Mouse (Mus musculus) frontal cortex, adult 2 months (tissue): ENCODE data around the gene Vmn1r180. TPM values are rescaled to one million over a fixed set of nuclear protein-coding genes. Genes with fewer than 3 reads are reported as not detected.
"Not testable (repeated sequence)": the region's sequence is repeated elsewhere in the genome, so short reads cannot be mapped to it uniquely, and the experiment has no call there.

ENCODE experiments used
- DNase-seq, 2 experiments: peaks; one replicate each; pipeline ENCODE4 v3.0.0; 2022; ENCODE audit warnings: low spot score in 1 of 2; ENCODE audit errors: extremely low spot score in 1 of 2
- polyA plus RNA-seq: library from polyadenylated mRNA; depleted of rRNA; stranded (reverse); fragments of >200 nt; gene quantifications from 2 replicates; pipeline ENCODE4 v1.2.3, GENCODE M21; 2012; rRNA removed

Vmn1r180 gene
- polyA plus RNA-seq: not detected in 2 replicates

DNA sequence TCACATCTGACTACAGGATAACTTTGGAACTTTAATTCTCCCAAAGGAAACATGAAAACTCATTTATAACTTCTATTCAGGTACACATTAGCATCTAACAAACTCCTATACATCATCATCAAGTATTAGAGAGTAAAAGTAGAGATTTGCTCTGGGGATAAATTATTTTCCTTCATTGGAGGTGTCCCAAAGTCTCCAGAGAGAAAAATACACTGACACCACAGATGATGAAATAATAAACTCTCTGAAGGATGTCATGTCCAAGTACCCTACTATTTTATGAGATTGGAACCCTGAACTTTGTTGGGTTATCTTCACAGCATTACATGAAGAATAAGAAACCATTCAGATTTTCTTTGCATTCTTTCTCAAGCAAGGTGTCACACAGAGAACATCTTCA, at the start of gene Vmn1r180:
Gene Vmn1r180, plus strand, starts transcription at position 301 of the 400 bp plus-strand sequence.
- DNase-seq: no peak

DNA sequence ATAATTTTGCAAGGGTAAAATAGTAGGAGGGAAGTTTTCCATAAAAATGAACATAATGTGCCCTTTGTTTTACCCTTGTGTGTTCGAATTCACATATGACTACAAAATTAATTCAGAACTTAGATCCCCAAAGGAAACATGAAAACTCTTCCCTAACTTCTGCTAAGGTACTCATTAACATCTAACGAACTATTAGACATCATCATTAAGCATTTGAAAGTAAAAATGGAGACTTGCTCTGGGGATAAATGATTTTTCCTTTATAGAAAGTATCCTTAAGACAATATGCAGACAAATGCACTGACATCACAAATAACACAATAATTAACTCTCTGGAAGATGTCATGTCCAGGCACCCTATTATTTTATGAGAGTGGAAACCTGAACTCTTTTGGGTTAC, 23.8 kb upstream of the Vmn1r180 start, which contains the start of gene Vmn1r179:
Gene Vmn1r179, plus strand, starts transcription at position 301 of the 400 bp plus-strand sequence.
- DNase-seq: no peak

DNA sequence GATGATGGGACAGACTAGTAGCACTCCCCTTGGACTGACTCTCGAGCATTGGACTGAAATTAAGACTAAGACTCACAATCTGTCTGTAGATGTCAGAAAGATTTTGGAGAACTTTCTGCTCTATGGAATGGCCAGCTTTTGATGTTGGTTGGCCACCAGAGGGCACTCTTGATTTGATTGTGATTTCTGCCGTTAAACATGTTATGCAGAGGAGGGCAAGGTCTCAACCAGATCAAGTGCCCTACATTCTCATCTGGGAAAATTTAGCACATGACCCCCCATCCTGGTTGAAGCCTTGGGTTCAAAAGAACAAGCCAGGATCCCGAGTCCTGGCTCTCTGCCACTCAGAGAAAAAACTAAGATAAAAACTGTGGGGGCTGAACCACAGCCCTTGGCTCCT, 17.6 kb downstream of the Vmn1r180 start:
- DNase-seq: peak in 1 of 2 experiments; percentile 23

DNA sequence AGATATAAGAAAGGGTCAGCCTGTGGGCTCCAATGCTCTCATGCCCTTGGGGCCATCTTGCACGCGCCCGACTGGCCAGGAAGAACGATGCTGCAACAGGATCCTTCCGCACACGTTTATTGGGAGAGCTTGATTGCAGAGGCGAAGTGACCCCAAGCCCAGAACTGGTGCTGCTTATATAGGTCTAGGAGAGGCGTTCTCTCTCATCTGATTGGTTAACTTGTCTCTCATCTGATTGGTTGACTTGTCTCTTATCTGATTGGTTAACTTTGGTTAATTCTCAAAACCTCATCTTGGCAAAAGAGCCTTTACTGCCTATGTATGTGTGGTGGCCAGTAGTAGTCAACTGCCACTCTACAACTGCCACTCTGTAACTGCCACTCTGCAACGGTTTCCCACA, 23.9 kb downstream of the Vmn1r180 start, which contains the start of gene Vmn1r181:
Gene Vmn1r181, plus strand, starts transcription at position 301 of the 400 bp plus-strand sequence.
- not testable (repeated sequence) for DNase-seq

DNA sequence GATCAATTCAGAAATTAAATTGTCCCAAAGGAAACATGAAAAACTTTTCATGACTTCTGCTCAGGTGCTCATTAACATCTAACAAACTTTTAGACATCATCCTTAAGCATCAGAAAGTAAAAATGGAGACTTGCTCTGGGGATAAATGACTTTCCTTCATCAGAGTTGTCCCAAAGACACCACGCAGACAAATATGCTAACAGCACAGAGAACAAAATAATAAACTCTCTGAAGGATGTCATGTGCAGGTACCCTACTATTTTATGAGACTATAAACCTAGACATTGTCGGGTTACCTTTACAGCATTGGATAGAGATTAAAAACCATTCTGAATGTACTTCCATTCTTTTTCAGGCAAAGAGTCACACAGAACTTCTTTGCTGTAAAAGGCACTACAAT, 51.0 kb downstream of the Vmn1r180 start, which contains the start of gene V1rd19:
Gene V1rd19, plus strand, starts transcription at position 301 of the 400 bp plus-strand sequence.
- no peak for DNase-seq

Other genes with a start within 250 kb of the Vmn1r180 start
- not detected in 2 replicates for gene Vmn1r173, start 249.9 kb upstream of the Vmn1r180 start, polyA plus RNA-seq
- not detected in 2 replicates for gene Vmn1r174, start 198.4 kb upstream of the Vmn1r180 start, polyA plus RNA-seq
- gene Vmn1r175, start 140.0 kb upstream of the Vmn1r180 start, polyA plus RNA-seq: not detected in 2 replicates
- gene Vmn1r176, start 113.3 kb upstream of the Vmn1r180 start, polyA plus RNA-seq: not detected in 2 replicates
- gene Vmn1r177, start 84.2 kb upstream of the Vmn1r180 start, polyA plus RNA-seq: not detected in 2 replicates
- gene Vmn1r178, start 58.6 kb upstream of the Vmn1r180 start, polyA plus RNA-seq: not detected in 2 replicates
- gene Vmn1r179, start 23.7 kb upstream of the Vmn1r180 start, polyA plus RNA-seq: not detected in 2 replicates
- not detected in 2 replicates for gene Vmn1r181, start 24.0 kb downstream of the Vmn1r180 start, polyA plus RNA-seq
- not detected in 2 replicates for gene V1rd19, start 51.1 kb downstream of the Vmn1r180 start, polyA plus RNA-seq
- not detected in 2 replicates for gene Vmn1r183, start 102.6 kb downstream of the Vmn1r180 start, polyA plus RNA-seq
- 33.3 and 35.1 TPM in 2 replicates for gene Zfp180, start 131.3 kb downstream of the Vmn1r180 start, polyA plus RNA-seq
- gene Zfp112, start 161.7 kb downstream of the Vmn1r180 start, polyA plus RNA-seq: 8.2 and 9.4 TPM in 2 replicates
- gene Zfp235, start 183.5 kb downstream of the Vmn1r180 start, polyA plus RNA-seq: 17.5 and 18.6 TPM in 2 replicates
- 1.8 and 1.9 TPM in 2 replicates for gene Zfp114, start 224.4 kb downstream of the Vmn1r180 start, polyA plus RNA-seq